Mouse (Mus musculus) embryonic facial prominence, embryonic 11.5 days (tissue): ENCODE results near the gene Lrrc10. TPM values are rescaled to one million over a fixed set of nuclear protein-coding genes. Genes with fewer than 3 reads are reported as not detected.
"Not testable (repeated sequence)": the region's sequence is repeated elsewhere in the genome, so short reads cannot be mapped to it uniquely, and the experiment has no call there.

Source experiments
- ATAC-seq: fragments of 200-750 bp; cut with Nextera tagmentation; replicated peaks from 2 replicates; pipeline ENCODE4 v1.8.0; 2017; ENCODE audit warnings: low read depth; ENCODE audit not compliant: insufficient number of reproducible peaks, low FRiP score, low TSS enrichment
- DNase-seq: peaks from one replicate; pipeline ENCODE4 v3.0.0-alpha.2; 2015; ENCODE audit warnings: low spot score
- H3K27ac ChIP-seq: fragments of 300-500 bp; sonication (generic); replicated peaks from 2 replicates; pipeline ENCODE4 v1.5.1; 2014; ENCODE audit warnings: mild to moderate bottlenecking, low read depth, low read length, control low read depth
- H3K27me3 ChIP-seq: fragments of 300-500 bp; sonication (generic); 2 replicates; pipeline ENCODE4 v1.6.1; 2014; ENCODE audit warnings: mild to moderate bottlenecking, low read length, moderate library complexity, mixed read lengths; ENCODE audit not compliant: control insufficient read depth, insufficient read depth
- H3K36me3 ChIP-seq: fragments of 300-500 bp; sonication (generic); replicated peaks from 2 replicates; pipeline ENCODE4 v1.6.1; 2014; ENCODE audit warnings: low read depth, mild to moderate bottlenecking, low read length, moderate library complexity, mixed read lengths; ENCODE audit not compliant: control insufficient read depth, insufficient read depth
- H3K4me1 ChIP-seq: fragments of 300-500 bp; sonication (generic); 2 replicates; pipeline ENCODE4 v1.6.1; 2014; ENCODE audit warnings: low read length, mixed read lengths; ENCODE audit not compliant: control insufficient read depth, insufficient read depth
- H3K4me2 ChIP-seq: fragments of 300-500 bp; sonication (generic); 2 replicates; pipeline ENCODE4 v1.6.1; 2014; ENCODE audit warnings: low read depth, mild to moderate bottlenecking, control low read depth, low read length, moderate library complexity
- H3K4me3 ChIP-seq: fragments of 300-500 bp; sonication (generic); 2 replicates; pipeline ENCODE4 v1.5.1; 2014; ENCODE audit warnings: low read depth, low read length, control low read depth
- H3K9ac ChIP-seq: fragments of 300-500 bp; sonication (generic); replicated peaks from 2 replicates; pipeline ENCODE4 v1.6.1; 2014; ENCODE audit warnings: mild to moderate bottlenecking, control low read depth, low read length
- H3K9me3 ChIP-seq: fragments of 300-500 bp; sonication (generic); replicated peaks from 2 replicates; pipeline ENCODE4 v1.6.1; 2016; ENCODE audit warnings: mild to moderate bottlenecking, low read length, inconsistent platforms, mixed read lengths; ENCODE audit not compliant: control insufficient read depth
- WGBS: fragments of 180-500 bp; shearing (Covaris S2); extraction: QIAGEN DNeasy Blood & Tissue Kit; methylation state at CpG from one replicate; pipeline ENCODE4 v1.1.7; 2014; 5-methylcytosine and 5-hydroxymethylcytosine counted together
- polyA plus RNA-seq: library from polyadenylated mRNA; unstranded; fragments of >200 nt; fragmentation: Nextera tagmentation; extraction: Ambion mirVana; gene quantifications from 2 replicates; pipeline ENCODE4 v1.2.1, GENCODE M21; 2014

The Lrrc10 gene
- polyA plus RNA-seq, 1 experiment from 2014 or later: not detected

DNA sequence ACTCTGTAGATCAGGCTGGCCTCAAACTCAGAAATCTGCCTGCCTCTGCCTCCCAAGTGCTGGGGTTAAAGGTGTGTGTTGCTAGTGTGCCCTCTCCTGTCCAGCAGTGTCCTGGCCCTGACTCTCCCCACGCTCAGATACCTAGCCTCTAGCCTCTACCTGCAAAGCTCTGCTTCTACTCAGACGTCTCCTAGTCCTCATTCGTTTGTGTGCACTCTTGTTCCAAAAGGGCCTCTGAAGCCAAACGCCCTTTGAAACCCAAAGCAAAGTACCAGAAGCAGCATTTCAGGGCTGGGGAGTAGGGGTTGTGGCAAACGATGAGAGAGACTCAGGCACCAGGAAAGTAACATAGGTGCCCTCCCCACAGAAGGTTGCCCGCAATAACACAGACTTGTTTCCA is 35.5 kb upstream of the Lrrc10 start:
- ATAC-seq (no peak), DNase-seq (no peak)
- no peak overlapping the region for H3K4me2 ChIP-seq
- 84% methylated on average over 6 of the region's 6 CpGs for WGBS
- H3K36me3 ChIP-seq: no peaks in the 10 kb centered on the region
- no peak overlapping the region for H3K9ac ChIP-seq
- H3K4me3 ChIP-seq: no peak overlapping the region
- H3K4me1 ChIP-seq: no peaks in the 10 kb centered on the region; the same call in 1 of the 2 replicates
- H3K27me3 ChIP-seq: no peaks in the 10 kb centered on the region
- no peak overlapping the region for H3K27ac ChIP-seq
- no peaks in the 10 kb centered on the region for H3K9me3 ChIP-seq

DNA sequence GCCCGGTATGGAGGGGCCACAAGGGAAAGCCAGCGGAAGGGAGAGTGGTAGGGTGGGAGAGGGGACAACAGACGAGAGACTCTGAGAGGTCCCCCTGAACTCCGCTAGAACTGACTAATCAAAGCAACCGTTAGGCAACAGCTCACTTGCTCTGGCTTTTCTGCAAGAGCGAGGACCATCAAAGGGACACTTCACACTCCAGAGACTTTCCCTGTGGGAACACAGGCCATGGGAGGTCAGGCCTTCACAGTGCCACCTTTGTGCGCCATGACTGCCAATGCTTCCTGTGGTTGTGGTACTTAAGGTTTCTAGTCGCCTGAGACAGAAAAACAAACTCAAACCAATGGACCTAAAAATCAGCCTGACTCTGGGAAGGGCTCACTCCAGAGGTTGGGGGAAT is 34.1 kb upstream of the Lrrc10 start:
- Histone ChIP-seq H3K9me3 (no peaks in the 10 kb centered on the region), H3K27ac (no peak overlapping the region), H3K4me1 (no peaks in the 10 kb centered on the region; the same call in 1 of the 2 replicates), H3K9ac (no peak overlapping the region), H3K4me2 (no peak overlapping the region), H3K36me3 (no peaks in the 10 kb centered on the region), H3K4me3 (no peak overlapping the region), H3K27me3 (no peaks in the 10 kb centered on the region)
- 28% methylated on average over 8 of the region's 8 CpGs for WGBS
- DNase-seq (no peak), ATAC-seq (no peak)

- Histone ChIP-seq H3K27me3 (no peaks in the 10 kb centered on the region), H3K36me3 (no peaks in the 10 kb centered on the region), H3K9ac (no peak overlapping the region), H3K4me2 (no peak overlapping the region), H3K27ac (no peak overlapping the region), H3K4me3 (no peak overlapping the region), H3K9me3 (no peaks in the 10 kb centered on the region), H3K4me1 (no peaks in the 10 kb centered on the region; the same call in 1 of the 2 replicates)
- WGBS: 32% methylated on average over 12 of the region's 12 CpGs
- ATAC-seq (peak; percentile 78), DNase-seq (peak; percentile 54)
Measured at GRCm38 (mm10) chr10:117013689-117014390, 31.3 kb upstream of the Lrrc10 start.

DNA sequence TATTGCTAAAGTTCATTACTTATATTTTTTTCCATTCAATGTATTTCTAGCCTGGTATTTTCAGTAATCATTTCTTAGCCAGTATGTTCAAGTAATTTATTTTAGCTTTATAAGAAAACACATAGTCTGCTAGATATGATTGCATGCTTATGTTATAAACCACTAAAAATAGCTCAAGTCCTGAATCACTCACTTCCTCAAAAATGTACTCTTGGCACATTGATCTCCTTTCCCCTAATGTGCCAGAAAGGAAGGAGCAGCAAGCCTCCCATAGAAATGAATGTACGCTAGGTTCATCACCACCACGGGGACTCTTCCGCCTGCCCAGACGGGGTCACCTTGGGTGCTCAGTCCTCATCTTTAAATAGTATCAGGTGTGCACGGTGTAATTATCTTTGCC is 30.6 kb upstream of the Lrrc10 start:
- H3K27me3 ChIP-seq: no peaks in the 10 kb centered on the region
- no peak overlapping the region for H3K4me3 ChIP-seq
- H3K4me2 ChIP-seq: no peak overlapping the region
- no peaks in the 10 kb centered on the region for H3K36me3 ChIP-seq
- WGBS: 92% methylated on average over 5 of the region's 5 CpGs
- H3K9me3 ChIP-seq: no peaks in the 10 kb centered on the region
- H3K4me1 ChIP-seq: no peaks in the 10 kb centered on the region; the same call in 1 of the 2 replicates
- no peak overlapping the region for H3K27ac ChIP-seq
- H3K9ac ChIP-seq: no peak overlapping the region
- ATAC-seq (no peak), DNase-seq (no peak)

DNA sequence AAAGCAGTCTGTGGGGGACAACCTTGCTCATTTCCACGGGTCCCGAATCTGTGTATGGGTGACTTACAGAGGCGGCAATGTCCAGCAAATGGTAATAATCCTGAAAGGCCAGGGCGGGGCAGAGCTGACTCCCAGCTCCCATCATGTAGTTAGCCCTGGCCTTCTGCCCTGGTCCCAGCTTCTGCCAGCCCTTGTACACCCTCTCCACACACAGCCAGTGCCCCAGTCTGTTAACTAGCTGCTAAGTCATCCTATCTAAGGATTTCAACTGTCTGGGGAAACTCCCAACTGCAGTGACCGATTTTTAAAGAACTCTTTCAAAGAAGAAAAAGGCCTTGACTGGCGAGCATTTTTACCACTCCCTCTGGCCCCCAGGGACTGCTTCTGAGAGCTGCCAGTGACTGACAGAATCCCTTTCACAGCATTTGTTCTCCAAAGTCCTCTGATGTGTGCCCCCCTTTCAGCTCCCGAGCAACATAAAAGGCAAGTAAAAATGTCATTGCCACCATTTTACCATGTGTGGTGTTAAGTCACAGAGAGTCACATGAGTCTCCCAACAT is 26.8 kb upstream of the Lrrc10 start:
- no peak overlapping the region for H3K27ac ChIP-seq
- DNase-seq: no peak

DNA sequence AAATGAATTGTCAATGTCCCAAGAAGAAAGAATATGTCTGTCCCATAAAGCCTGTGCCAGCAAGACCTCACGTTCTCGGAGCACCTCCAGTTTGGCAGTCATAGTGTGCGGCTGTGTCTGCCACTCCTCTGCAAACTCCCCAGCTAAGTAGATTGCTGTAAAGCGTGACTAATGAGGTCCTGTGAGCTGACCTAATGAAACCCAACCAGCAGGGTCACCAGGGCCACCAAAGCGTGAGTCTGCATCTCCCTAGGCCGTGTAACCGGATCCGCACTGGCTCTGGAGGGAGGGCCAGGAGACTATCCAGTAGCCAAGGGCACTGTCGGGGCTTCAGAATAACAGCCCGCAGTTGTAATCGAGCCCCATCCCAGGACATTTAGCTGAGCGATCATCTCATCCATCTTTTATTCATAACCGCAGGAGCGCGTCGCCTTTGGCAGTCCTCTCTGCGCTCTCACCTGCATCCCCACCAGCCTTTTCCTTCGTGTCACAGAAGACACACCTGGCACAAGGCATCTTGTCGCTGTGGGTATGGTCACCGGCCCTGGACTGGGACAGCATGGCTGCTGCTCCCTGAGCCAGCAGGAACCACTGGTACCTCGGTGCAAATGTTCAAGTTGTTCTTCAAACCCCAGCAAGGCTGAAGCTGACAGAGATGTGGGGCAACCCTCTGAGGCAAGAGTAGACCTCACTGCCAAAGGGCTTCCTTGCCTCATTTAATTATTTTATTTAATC is 24.0 kb upstream of the Lrrc10 start:
- ATAC-seq (peak; percentile 80), DNase-seq (peak; percentile 79)
- Histone ChIP-seq H3K27ac (no peak overlapping the region), H3K4me1 (peaks cover 5% of the 10 kb centered on the region; the same call in 1 of the 2 replicates), H3K4me3 (no peak overlapping the region), H3K27me3 (no peaks in the 10 kb centered on the region), H3K36me3 (no peaks in the 10 kb centered on the region), H3K4me2 (peak overlapping the region; percentile 1; the same call in 1 of the 2 replicates), H3K9me3 (no peaks in the 10 kb centered on the region), H3K9ac (no peak overlapping the region)
- WGBS: 8% methylated on average over 21 of the region's 21 CpGs

More for the DNA sequence above, 26.8 kb upstream of the Lrrc10 start:
- H3K4me3 ChIP-seq: no peak overlapping the region
- peaks cover 5% of the 10 kb centered on the region for H3K4me1 ChIP-seq
- no peaks in the 10 kb centered on the region for H3K36me3 ChIP-seq
- no peaks in the 10 kb centered on the region for H3K9me3 ChIP-seq
- no peak for ATAC-seq
- no peak overlapping the region for H3K9ac ChIP-seq
- H3K4me2 ChIP-seq: no peak overlapping the region
- 49% methylated on average over 7 of the region's 7 CpGs for WGBS
- no peaks in the 10 kb centered on the region for H3K27me3 ChIP-seq

GRCm38 (mm10) chr10:117023693-117024092 is 21.4 kb upstream of the Lrrc10 start:
- no peak for ATAC-seq
- no peak overlapping the region for H3K9ac ChIP-seq
- no peak overlapping the region for H3K4me3 ChIP-seq
- no peak overlapping the region for H3K27ac ChIP-seq
- no peak for DNase-seq
- WGBS: 57% methylated on average over 16 of the region's 16 CpGs
- 0 out of 2 replicates have a peak overlapping the region, but pooled peaks have one; percentile 19 for H3K4me2 ChIP-seq
- no peaks in the 10 kb centered on the region for H3K9me3 ChIP-seq
- H3K36me3 ChIP-seq: no peaks in the 10 kb centered on the region
- H3K27me3 ChIP-seq: no peaks in the 10 kb centered on the region
- peaks cover 5% of the 10 kb centered on the region; the same call in 1 of the 2 replicates for H3K4me1 ChIP-seq

DNA sequence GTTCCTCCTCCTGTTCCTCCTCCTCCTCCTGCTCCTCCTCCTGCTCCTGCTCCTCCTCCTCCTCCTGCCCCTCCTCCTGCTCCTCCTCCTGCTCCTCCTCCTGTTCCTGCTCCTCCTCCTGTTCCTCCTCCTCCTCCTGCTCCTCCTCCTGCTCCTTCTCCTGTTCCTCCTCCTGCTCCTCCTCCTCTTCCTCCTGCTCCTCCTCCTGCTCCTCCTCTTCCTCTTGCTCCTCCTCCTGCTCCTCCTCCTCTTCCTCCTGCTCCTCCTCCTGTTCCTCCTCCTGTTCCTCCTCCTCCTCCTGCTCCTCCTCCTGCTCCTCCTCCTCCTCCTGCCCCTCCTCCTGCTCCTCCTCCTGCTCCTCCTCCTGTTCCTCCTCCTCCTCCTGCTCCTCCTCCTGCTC is 19.4 kb upstream of the Lrrc10 start:
- DNase-seq, ATAC-seq, H3K4me1 ChIP-seq, H3K27me3 ChIP-seq, H3K4me3 ChIP-seq, H3K36me3 ChIP-seq, H3K9me3 ChIP-seq, H3K9ac ChIP-seq, H3K4me2 ChIP-seq, H3K27ac ChIP-seq: not testable (repeated sequence)
